In genomic region chr2:34803746-34804145, GRCm38 (mm10) we compare ENCODE assay signal across 9 mouse cellular contexts. TPM values are rescaled to one million over a fixed set of nuclear protein-coding genes. Genes with fewer than 3 reads are reported as not detected.
DNase-seq lines count a peak whose midpoint lies in the region; ATAC-seq and TF ChIP-seq lines count a peak whose summit lies in the region.
"Had no signal": no experiment of that assay in that cellular context is flagged by ENCODE, and none has a peak within 500 bp of the region (broad histone marks: within the 10 kb centered on the region; RNA-seq: fewer than 3 reads in every experiment).

No protein-coding gene starts in this region.

- no peak for DNase-seq in layer of hippocampus, adult 2 months (ENCODE audit: low spot score in 2 of 2)
- no peak for DNase-seq in layer of hippocampus, adult 9-11 months
- DNase-seq in forebrain, embryonic 10.5 days (ENCODE audit: extremely low spot score, low spot score): no peak
- no peak for DNase-seq in limb, embryonic 10.5 days (ENCODE audit: low spot score)
- DNase-seq in embryo, embryonic 10.5 days (ENCODE audit: low spot score): no peak
- no peak for DNase-seq in thymus, adult 2 months
- DNase-seq: lung, postnatal 36 days had no signal

- peak overlapping the region; percentile 81 for H3K4me2 ChIP-seq in neural tube, embryonic 13.5 days

- no peak for TF ChIP-seq POLR2A in thymus, adult 2 months (IDR thresholded peaks at IDR 0.05; ENCODE audit: control insufficient read depth, extremely low read depth, insufficient read depth, low read length, poor library complexity)

- TF ChIP-seq CTCF in layer of hippocampus, adult 2 months (conservative IDR thresholded peaks at IDR 0.05): no peak
- TF ChIP-seq CTCF in thymus, adult 2 months (IDR thresholded peaks at IDR 0.05; ENCODE audit: borderline replicate concordance, control insufficient read depth, extremely low read depth, insufficient read depth, low read length, poor library complexity): no peak

- 85% methylated on average over 3 of the region's 3 CpGs for WGBS in forebrain, embryonic 10.5 days
- WGBS in limb, embryonic 10.5 days: 78% methylated on average over 3 of the region's 3 CpGs
- 73% methylated on average over 3 of the region's 3 CpGs for WGBS in neural tube, embryonic 13.5 days
- 87% methylated on average over 3 of the region's 3 CpGs for WGBS in thymus, adult 2 months

- H3K27me3 ChIP-seq in forebrain, embryonic 10.5 days (ENCODE audit: poor library complexity, severe bottlenecking): no peaks in the 10 kb centered on the region
- H3K27me3 ChIP-seq in limb, embryonic 10.5 days (ENCODE audit: low read depth, poor library complexity, severe bottlenecking): no peaks in the 10 kb centered on the region
- no peaks in the 10 kb centered on the region for H3K27me3 ChIP-seq in neural tube, embryonic 13.5 days
- H3K27me3 ChIP-seq in thymus, adult 2 months (ENCODE audit: control insufficient read depth, insufficient read depth, low read length): no peaks in the 10 kb centered on the region

- peaks cover 50% of the 10 kb centered on the region for H3K36me3 ChIP-seq in forebrain, embryonic 10.5 days (replicated peaks)
- peaks cover 44% of the 10 kb centered on the region for H3K36me3 ChIP-seq in limb, embryonic 10.5 days
- H3K36me3 ChIP-seq in neural tube, embryonic 13.5 days: peaks cover 25% of the 10 kb centered on the region
- peaks cover 3% of the 10 kb centered on the region for H3K36me3 ChIP-seq in thymus, adult 2 months (ENCODE audit: control insufficient read depth, insufficient read depth, low read length)

- peak overlapping the region; percentile 75 for H3K4me3 ChIP-seq in layer of hippocampus, adult 2 months
- H3K4me3 ChIP-seq in forebrain, embryonic 10.5 days: peak overlapping the region; percentile 72
- peak overlapping the region; percentile 72 for H3K4me3 ChIP-seq in limb, embryonic 10.5 days
- H3K4me3 ChIP-seq in neural tube, embryonic 13.5 days: peak overlapping the region; percentile 67
- H3K4me3 ChIP-seq in thymus, adult 2 months (ENCODE audit: control insufficient read depth, insufficient read depth, low read length): no peak overlapping the region

- no peak overlapping the region; the same call in 1 of the 2 replicates for H3K9ac ChIP-seq in neural tube, embryonic 13.5 days

- H3K9me3 ChIP-seq in forebrain, embryonic 10.5 days: no peaks in the 10 kb centered on the region
- H3K9me3 ChIP-seq in limb, embryonic 10.5 days (replicated peaks): no peaks in the 10 kb centered on the region
- no peaks in the 10 kb centered on the region for H3K9me3 ChIP-seq in neural tube, embryonic 13.5 days

- no peak for ATAC-seq in neural tube, embryonic 13.5 days (ENCODE audit: low read depth)
- ATAC-seq in activated CD4-positive, CD25-positive, alpha-beta regulatory T cell, adult 4 months: no peak

- H3K4me1 ChIP-seq in forebrain, embryonic 10.5 days: peaks cover 34% of the 10 kb centered on the region
- peaks cover 29% of the 10 kb centered on the region for H3K4me1 ChIP-seq in limb, embryonic 10.5 days
- peaks cover 36% of the 10 kb centered on the region for H3K4me1 ChIP-seq in neural tube, embryonic 13.5 days (replicated peaks)
- peaks cover 10% of the 10 kb centered on the region for H3K4me1 ChIP-seq in thymus, adult 2 months (replicated peaks; ENCODE audit: control insufficient read depth, insufficient read depth, low read length)

- H3K27ac ChIP-seq in layer of hippocampus, adult 2 months: no peak overlapping the region
- H3K27ac ChIP-seq in forebrain, embryonic 10.5 days: no peak overlapping the region
- no peak overlapping the region for H3K27ac ChIP-seq in limb, embryonic 10.5 days
- H3K27ac ChIP-seq in neural tube, embryonic 13.5 days (replicated peaks): no peak overlapping the region
- no peak overlapping the region for H3K27ac ChIP-seq in thymus, adult 2 months (ENCODE audit: control insufficient read depth, insufficient read depth, low read length)

RNA-seq across cellular contexts. Expression of gene Rabepk, which starts 4.0 kb away (rescaled TPM):
- 10 to 100 TPM; 27.8 to 33.7 TPM for total RNA-seq in layer of hippocampus, adult 2 months (2021)
- polyA plus RNA-seq in forebrain, embryonic 10.5 days (2016; fragmentation: Nextera tagmentation; extraction: Ambion mirVana): 40.2 and 47.0 TPM in 2 replicates
- polyA plus RNA-seq in limb, embryonic 10.5 days (2016; fragmentation: Nextera tagmentation; extraction: Ambion mirVana): 42.8 and 43.6 TPM in 2 replicates
- 25.7 and 27.1 TPM in 2 replicates for polyA plus RNA-seq in neural tube, embryonic 13.5 days (2015; fragmentation: Nextera tagmentation; extraction: Ambion mirVana)
- 10 to 100 TPM; 48.7 to 64.7 TPM for polyA plus RNA-seq in activated CD4-positive, CD25-positive, alpha-beta regulatory T cell, adult 4 months (2017; shearing (Covaris generic))
- 27.2 and 31.1 TPM in 2 replicates for polyA plus RNA-seq in thymus, adult 2 months (2012; rRNA removed)

RNA-seq across cellular contexts. Expression of gene Fbxw2, which starts 22.4 kb away (rescaled TPM):
- total RNA-seq in layer of hippocampus, adult 2 months (2021): 10 to 100 TPM; 78.2 to 84.0 TPM
- 78.7 and 80.9 TPM in 2 replicates for polyA plus RNA-seq in forebrain, embryonic 10.5 days (2016; fragmentation: Nextera tagmentation; extraction: Ambion mirVana)
- 69.7 and 81.2 TPM in 2 replicates for polyA plus RNA-seq in limb, embryonic 10.5 days (2016; fragmentation: Nextera tagmentation; extraction: Ambion mirVana)
- polyA plus RNA-seq in neural tube, embryonic 13.5 days (2015; fragmentation: Nextera tagmentation; extraction: Ambion mirVana): 76.6 and 80.1 TPM in 2 replicates
- polyA plus RNA-seq in activated CD4-positive, CD25-positive, alpha-beta regulatory T cell, adult 4 months (2017; shearing (Covaris generic)): 10 to 100 TPM; 69.1 to 87.0 TPM
- 55.4 and 58.2 TPM in 2 replicates for polyA plus RNA-seq in thymus, adult 2 months (2012; rRNA removed)

RNA-seq across cellular contexts. Expression of gene Gm34653, which starts 29.1 kb away (rescaled TPM):
- not detected for total RNA-seq in layer of hippocampus, adult 2 months (2021)
- not detected in 2 replicates for polyA plus RNA-seq in forebrain, embryonic 10.5 days (2016; fragmentation: Nextera tagmentation; extraction: Ambion mirVana)
- polyA plus RNA-seq in limb, embryonic 10.5 days (2016; fragmentation: Nextera tagmentation; extraction: Ambion mirVana): not detected in 2 replicates
- polyA plus RNA-seq in neural tube, embryonic 13.5 days (2015; fragmentation: Nextera tagmentation; extraction: Ambion mirVana): not detected in 2 replicates
- not detected for polyA plus RNA-seq in activated CD4-positive, CD25-positive, alpha-beta regulatory T cell, adult 4 months (2017; shearing (Covaris generic))
- polyA plus RNA-seq in thymus, adult 2 months (2012; rRNA removed): not detected in 2 replicates

RNA-seq across cellular contexts. Expression of gene Hspa5, which starts 32.0 kb away (rescaled TPM):
- total RNA-seq in layer of hippocampus, adult 2 months (2021): 100 to 1,000 TPM; 277 to 315 TPM
- 821 and 974 TPM in 2 replicates for polyA plus RNA-seq in forebrain, embryonic 10.5 days (2016; fragmentation: Nextera tagmentation; extraction: Ambion mirVana)
- 841 and 852 TPM in 2 replicates for polyA plus RNA-seq in limb, embryonic 10.5 days (2016; fragmentation: Nextera tagmentation; extraction: Ambion mirVana)
- polyA plus RNA-seq in neural tube, embryonic 13.5 days (2015; fragmentation: Nextera tagmentation; extraction: Ambion mirVana): 505 and 686 TPM in 2 replicates
- polyA plus RNA-seq in activated CD4-positive, CD25-positive, alpha-beta regulatory T cell, adult 4 months (2017; shearing (Covaris generic)): 100 to 1,000 TPM; 510 to 612 TPM
- 376 and 377 TPM in 2 replicates for polyA plus RNA-seq in thymus, adult 2 months (2012; rRNA removed)

RNA-seq across cellular contexts. Expression of gene Gapvd1, which starts 48.7 kb away (rescaled TPM):
- total RNA-seq in layer of hippocampus, adult 2 months (2021): 100 to 1,000 TPM in 1 of 2 experiments, 10 to 100 TPM in 1; 96.5 to 102 TPM
- 89.4 and 94.9 TPM in 2 replicates for polyA plus RNA-seq in forebrain, embryonic 10.5 days (2016; fragmentation: Nextera tagmentation; extraction: Ambion mirVana)
- polyA plus RNA-seq in limb, embryonic 10.5 days (2016; fragmentation: Nextera tagmentation; extraction: Ambion mirVana): 84.5 and 92.0 TPM in 2 replicates
- polyA plus RNA-seq in neural tube, embryonic 13.5 days (2015; fragmentation: Nextera tagmentation; extraction: Ambion mirVana): 119 and 120 TPM in 2 replicates
- 10 to 100 TPM; 49.3 to 50.9 TPM for polyA plus RNA-seq in activated CD4-positive, CD25-positive, alpha-beta regulatory T cell, adult 4 months (2017; shearing (Covaris generic))
- polyA plus RNA-seq in thymus, adult 2 months (2012; rRNA removed): 36.9 and 39.4 TPM in 2 replicates
